Mouse (Mus musculus) CH12.LX (cell line): Measurements from ENCODE around the gene Rhbdl2. TPM values are rescaled to one million over a fixed set of nuclear protein-coding genes. Genes with fewer than 3 reads are reported as not detected.

Experiments used
- DNase-seq: peaks from one replicate; pipeline ENCODE4 v3.0.0-alpha.2; 2013; ENCODE audit errors: extremely low read depth
- H3K27ac ChIP-seq: 2 replicates; pipeline ENCODE4 v1.5.1; 2012; ENCODE audit warnings: low read depth, mild to moderate bottlenecking, control low read depth, moderate library complexity; ENCODE audit not compliant: insufficient read depth
- H3K27me3 ChIP-seq: replicated peaks from 2 replicates; pipeline ENCODE3; 2012; ENCODE audit warnings: inconsistent platforms
- H3K36me3 ChIP-seq, 2 experiments: replicated peaks in 1 of 2; 2 replicates each; pipeline versions ENCODE3 to v1.6.1; 2012; ENCODE audit warnings: inconsistent platforms in 1 of 2, low read length in 1 of 2, mild to moderate bottlenecking in 1 of 2, mixed read lengths in 1 of 2, moderate library complexity in 1 of 2; ENCODE audit not compliant: control insufficient read depth in 1 of 2, insufficient read depth in 1 of 2
- H3K4me1 ChIP-seq, 2 experiments: 2 replicates each; pipeline ENCODE4 v1.6.1; 2012; ENCODE audit warnings: inconsistent platforms in 1 of 2, moderate library complexity in 1 of 2; ENCODE audit not compliant: insufficient read depth in 2 of 2, control insufficient read depth in 1 of 2
- H3K4me2 ChIP-seq: 2 replicates; pipeline ENCODE4 v1.6.1; 2012; ENCODE audit warnings: low read depth, mild to moderate bottlenecking, control low read depth; ENCODE audit not compliant: poor library complexity, insufficient read depth, severe bottlenecking
- H3K4me3 ChIP-seq, 3 experiments: fragments of 150-350 bp in 1 of 3; sonication (generic) in 1 of 3; replicated peaks in 1 of 3; 2 replicates each; pipeline versions ENCODE3 to v1.5.1; 2011 to 2012; ENCODE audit warnings: low read depth in 2 of 3, low read length in 2 of 3, mild to moderate bottlenecking in 2 of 3, moderate library complexity in 2 of 3, control low read depth in 1 of 3, improper control_type of control experiment in 1 of 3, inconsistent platforms in 1 of 3, mixed read lengths in 1 of 3; ENCODE audit not compliant: poor library complexity in 1 of 3
- H3K79me2 ChIP-seq: replicated peaks from 2 replicates; pipeline ENCODE4 v1.6.1; 2012; ENCODE audit warnings: mild to moderate bottlenecking, moderate library complexity; ENCODE audit not compliant: control insufficient read depth, poor library complexity, insufficient read depth, severe bottlenecking; ENCODE audit errors: extremely low read depth
- H3K9ac ChIP-seq: 2 replicates; pipeline ENCODE4 v1.6.1; 2012; ENCODE audit warnings: low read depth, mild to moderate bottlenecking, control low read depth, moderate library complexity; ENCODE audit not compliant: insufficient read depth
- H3K9me3 ChIP-seq: replicated peaks from 2 replicates; pipeline ENCODE3; 2012; ENCODE audit warnings: low read length, inconsistent platforms, mixed read lengths
- CHD1 ChIP-seq: IDR thresholded peaks from 2 replicates; pipeline ENCODE4 v1.6.1; 2012; ENCODE audit warnings: low read depth, low read length, improper control_type of control experiment, inconsistent platforms
- CHD2 ChIP-seq: IDR thresholded peaks from 2 replicates; pipeline ENCODE4 v1.6.1; 2011; ENCODE audit warnings: low read length, improper control_type of control experiment
- CTCF ChIP-seq, 2 experiments: IDR thresholded peaks in 1 of 2; conservative IDR thresholded peaks in 1 of 2; 2 replicates each; pipeline ENCODE4 v1.5.1; 2011 to 2012; ENCODE audit warnings: low read depth in 2 of 2, low read length in 2 of 2, improper control_type of control experiment in 1 of 2, inconsistent platforms in 1 of 2, mild to moderate bottlenecking in 1 of 2, moderate library complexity in 1 of 2
- ELF1 ChIP-seq: IDR thresholded peaks from 2 replicates; pipeline ENCODE4 v1.6.1; 2014; ENCODE audit warnings: low read depth, mild to moderate bottlenecking, inconsistent platforms, low read length, improper control_type of control experiment
- EP300 ChIP-seq: IDR thresholded peaks from 2 replicates; pipeline ENCODE4 v1.6.1; 2011; ENCODE audit warnings: low read length, improper control_type of control experiment
- ETS1 ChIP-seq: conservative IDR thresholded peaks from 2 replicates; pipeline ENCODE4 v1.6.1; 2012; ENCODE audit warnings: low read depth, mild to moderate bottlenecking, inconsistent platforms, low read length, improper control_type of control experiment, moderate library complexity
- IRF4 ChIP-seq: IDR thresholded peaks from 2 replicates; pipeline ENCODE4 v1.6.1; 2014; ENCODE audit warnings: low read depth, mild to moderate bottlenecking, inconsistent platforms, low read length, improper control_type of control experiment
- MAX ChIP-seq: IDR thresholded peaks from 2 replicates; pipeline ENCODE4 v1.6.1; 2011; ENCODE audit warnings: low read length, improper control_type of control experiment
- NELFE ChIP-seq: IDR thresholded peaks from 2 replicates; pipeline ENCODE4 v1.6.1; 2011; ENCODE audit warnings: low read depth, low read length, improper control_type of control experiment
- SIN3A ChIP-seq: IDR thresholded peaks from 2 replicates; pipeline ENCODE4 v1.6.1; 2012; ENCODE audit warnings: low read length, improper control_type of control experiment, inconsistent platforms
- SMC3 ChIP-seq: IDR thresholded peaks from 2 replicates; pipeline ENCODE4 v1.6.1; 2011; ENCODE audit warnings: low read depth, low read length, improper control_type of control experiment
- TBP ChIP-seq: conservative IDR thresholded peaks from 2 replicates; pipeline ENCODE4 v1.6.1; 2011; ENCODE audit warnings: low read depth, low read length, improper control_type of control experiment
- ZC3H11A ChIP-seq: IDR thresholded peaks from 2 replicates; pipeline ENCODE4 v1.6.1; 2012; ENCODE audit warnings: low read depth, mild to moderate bottlenecking, inconsistent platforms, low read length, improper control_type of control experiment
- ZKSCAN1 ChIP-seq: IDR thresholded peaks from 2 replicates; pipeline ENCODE4 v1.6.1; 2012; ENCODE audit warnings: low read depth, inconsistent platforms, low read length, improper control_type of control experiment, borderline replicate concordance
- dilution Hi-C: fragments of 300-500 bp; cut with MboI; formaldehyde crosslinking; loops from 2 replicates; pipeline ENCODE4 v1.14.3; 2020; ENCODE audit warnings: low sequenced_read_pairs; ENCODE audit not compliant: extremely low pct_unique_long_range_greater_than_20kb, extremely low pct_ligation_motif_present
- in situ Hi-C: fragments of 300-500 bp; cut with MboI; formaldehyde crosslinking; loops from 3 replicates; pipeline ENCODE4 v1.14.3; 2019; ENCODE audit warnings: low sequenced_read_pairs, low pct_ligation_motif_present, low pct_unique_long_range_greater_than_20kb, mixed read lengths
- polyA plus RNA-seq: library from polyadenylated mRNA; unstranded; fragments of >175 nt; gene quantifications from 2 replicates; pipeline ENCODE4 v1.2.1, GENCODE M21; 2012; ENCODE audit warnings: low read depth; ENCODE audit not compliant: insufficient read length
- total RNA-seq, 2 experiments: library from RNA; depleted of rRNA; stranded (reverse); fragments of 300-350 nt in 1 of 2; fragments of >200 nt in 1 of 2; gene quantifications; 2 replicates each; pipeline ENCODE4 v1.2.3; 2012 to 2014

Gene Rhbdl2
- total and polyA plus RNA-seq, 3 experiments, result not detected

GRCm38 (mm10) chr4:123742891-123743290 is 44.8 kb upstream of the Rhbdl2 start:
- in situ Hi-C loops (no loop called here), dilution Hi-C loops (no loop called here)
- TF ChIP-seq SMC3 (no peak), TBP (no peak), CHD2 (no peak), ELF1 (no peak), NELFE (no peak), ZKSCAN1 (no peak), ETS1 (no peak), SIN3A (no peak), EP300 (no peak), CHD1 (no peak), MAX (no peak), ZC3H11A (no peak), IRF4 (no peak)
- H3K4me3 ChIP-seq, result no peak overlapping the region
- no peaks in the 10 kb centered on the region for H3K9me3 ChIP-seq
- no peaks in the 10 kb centered on the region for H3K27me3 ChIP-seq
- H3K27ac ChIP-seq, result no peak overlapping the region
- H3K36me3 ChIP-seq, result peaks cover 22 to 60% of the 10 kb centered on the region in 2 experiments
- no peak overlapping the region for H3K9ac ChIP-seq
- no peak overlapping the region for H3K4me2 ChIP-seq
- H3K79me2 ChIP-seq, result peaks cover 62% of the 10 kb centered on the region
- DNase-seq, result no peak
- peaks cover 21 to 73% of the 10 kb centered on the region in 2 experiments for H3K4me1 ChIP-seq

DNA sequence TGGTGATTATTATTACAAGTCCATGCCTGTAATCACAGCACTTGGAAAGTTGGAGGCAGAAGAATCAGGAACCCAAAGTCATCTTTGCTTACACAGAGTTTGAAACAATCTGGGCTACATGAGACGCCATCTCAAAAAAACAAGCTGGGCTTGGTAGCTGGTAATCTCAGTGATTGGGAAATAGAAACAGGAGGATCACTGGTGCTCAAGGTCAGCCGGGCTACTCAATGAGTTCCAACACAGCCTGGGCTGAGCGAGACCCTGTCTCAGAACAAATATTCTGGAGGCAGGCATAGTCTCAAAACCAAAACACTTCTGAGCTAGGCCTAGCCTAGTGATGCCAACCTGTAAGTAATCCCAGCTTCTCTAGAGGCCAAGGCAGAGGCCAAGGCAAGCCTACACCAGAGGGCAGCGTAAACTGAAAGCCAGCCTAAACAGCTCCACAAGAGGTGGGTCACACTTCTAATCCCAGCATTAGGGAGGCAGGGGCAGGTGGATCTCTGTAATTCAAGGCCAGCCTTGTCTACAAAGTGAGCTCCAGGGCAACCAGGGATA is 42.4 kb upstream of the Rhbdl2 start:
- Histone ChIP-seq H3K36me3 (peaks cover 10 to 40% of the 10 kb centered on the region in 2 experiments), H3K4me1 (peaks cover 9 to 56% of the 10 kb centered on the region in 2 experiments), H3K4me3 (no peak overlapping the region), H3K27ac (no peak overlapping the region), H3K27me3 (no peaks in the 10 kb centered on the region), H3K9ac (no peak overlapping the region), H3K4me2 (no peak overlapping the region), H3K9me3 (no peaks in the 10 kb centered on the region), H3K79me2 (peaks cover 78% of the 10 kb centered on the region)
- in situ Hi-C loops, result no loop called here
- dilution Hi-C loops, result no loop called here
- no peak for DNase-seq
- no peak for TF ChIP-seq SIN3A
- TF ChIP-seq CTCF (conservative IDR thresholded peaks at IDR 0.05 in 1 of 2, IDR thresholded peaks at IDR 0.05 in 1 of 2; ENCODE audit: low read depth in 2 of 2, low read length in 2 of 2), result peak in 1 of 2 experiments; percentile 30; a peak in 2 of 4 replicates
